Mouse (Mus musculus) heart, adult 11 months (tissue): ENCODE data around the gene Naa10.

Source experiments
- DNase-seq: peaks from one replicate; pipeline ENCODE4 v3.0.0; 2022

The Naa10 gene

DNA sequence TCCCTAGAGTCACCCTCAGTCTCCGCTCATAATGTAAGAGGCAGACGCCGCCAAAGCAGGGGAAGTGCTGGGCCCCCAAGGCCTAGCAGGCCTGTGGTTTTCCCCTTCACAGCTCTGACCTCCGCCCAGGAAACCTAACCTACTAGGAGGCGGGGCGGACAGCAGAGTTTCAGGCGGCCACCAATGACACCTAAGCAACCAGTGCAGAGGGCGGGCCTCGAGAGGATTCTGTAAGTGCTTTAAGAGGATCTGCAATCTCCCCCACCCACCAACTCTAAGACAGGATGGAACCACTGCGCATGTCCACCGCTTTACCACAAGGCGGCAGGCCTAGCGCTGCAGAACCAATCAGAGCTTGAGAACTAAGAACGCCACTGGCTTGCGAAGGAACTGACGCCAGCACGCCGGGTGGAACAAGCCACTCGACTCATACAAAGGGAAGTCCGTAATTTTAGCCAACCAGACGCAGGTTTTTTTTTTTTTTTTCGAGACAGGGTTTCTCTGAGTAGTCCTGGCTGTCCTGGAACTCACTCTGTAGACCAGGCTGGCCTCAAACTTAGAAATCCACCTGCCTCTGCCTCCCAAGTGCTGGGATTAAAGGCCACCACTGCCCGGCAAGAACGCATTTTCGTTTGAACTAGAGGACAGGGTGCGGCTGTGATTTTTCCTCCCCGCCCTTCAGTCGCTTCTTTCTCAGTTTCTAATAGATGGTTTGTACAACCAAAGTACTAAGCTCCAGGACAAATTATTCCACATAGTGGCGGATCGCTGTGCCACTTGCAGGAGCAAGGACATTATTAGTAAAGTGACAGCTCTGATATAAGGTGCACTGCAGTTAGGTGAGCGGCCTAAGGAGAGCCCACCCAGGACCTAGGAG is 6.7 kb downstream of the Naa10 start:
- peak; percentile 100 for DNase-seq

DNA sequence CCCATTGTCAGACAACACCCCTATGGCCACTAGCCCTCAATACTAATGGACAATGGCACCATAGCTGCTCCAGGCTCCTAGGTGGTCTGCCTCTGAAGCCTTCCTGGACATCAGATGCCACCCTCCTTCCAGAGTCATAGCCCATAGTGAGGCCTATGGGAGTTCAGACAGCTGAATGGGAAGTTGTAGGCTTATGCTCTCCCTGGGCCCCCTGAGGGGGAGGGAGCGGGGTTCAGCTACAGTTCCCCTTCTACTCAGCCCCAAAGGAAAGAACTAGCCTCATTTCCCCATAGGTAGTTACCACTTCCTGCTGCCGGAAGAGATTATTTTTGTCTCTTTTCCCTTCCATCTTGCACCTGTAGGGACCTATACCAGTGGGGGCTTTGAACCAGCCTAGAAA is 10.2 kb downstream of the Naa10 start:
- DNase-seq, result peak; percentile 86

DNA sequence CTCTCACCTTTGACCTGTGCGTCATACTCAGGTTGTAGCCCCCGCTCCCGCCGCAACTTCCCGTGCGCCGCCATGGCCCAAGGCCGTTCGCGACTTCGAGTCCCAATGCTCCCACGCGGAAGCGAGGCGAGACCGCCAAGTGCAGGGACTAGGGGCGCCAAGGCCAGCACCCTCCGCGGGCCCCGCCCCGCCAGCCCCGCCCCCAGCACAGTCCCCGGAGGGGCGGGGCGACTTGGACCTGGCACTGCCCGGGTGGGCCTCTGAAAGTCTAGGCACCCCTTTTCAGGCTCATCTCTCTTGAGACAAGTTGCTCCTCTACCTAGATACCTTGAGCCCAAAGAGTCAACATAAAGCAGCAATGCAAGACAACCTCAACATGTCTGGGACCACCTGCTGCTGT is 10.6 kb downstream of the Naa10 start:
- peak; percentile 92 for DNase-seq

DNA sequence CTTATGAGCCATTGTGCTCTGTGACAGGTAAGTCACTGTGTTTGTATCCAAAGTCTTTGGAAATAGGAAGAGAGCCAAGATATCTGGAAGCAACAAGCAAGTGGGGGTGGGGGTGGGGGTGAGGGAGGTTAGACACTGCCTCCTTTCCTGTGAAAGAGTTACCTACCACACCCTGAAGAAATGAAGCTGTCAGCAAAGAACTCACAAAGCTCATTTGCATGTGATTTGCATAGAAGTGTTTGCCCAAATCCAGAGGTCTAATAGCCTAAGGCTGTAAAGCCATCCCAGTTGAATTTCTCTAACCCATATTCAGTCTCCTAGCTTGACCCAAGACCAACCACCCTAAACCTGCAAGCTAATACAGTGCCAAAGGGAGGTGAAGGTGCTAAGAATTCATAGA is 11.3 kb downstream of the Naa10 start:
- DNase-seq, result no peak

DNA sequence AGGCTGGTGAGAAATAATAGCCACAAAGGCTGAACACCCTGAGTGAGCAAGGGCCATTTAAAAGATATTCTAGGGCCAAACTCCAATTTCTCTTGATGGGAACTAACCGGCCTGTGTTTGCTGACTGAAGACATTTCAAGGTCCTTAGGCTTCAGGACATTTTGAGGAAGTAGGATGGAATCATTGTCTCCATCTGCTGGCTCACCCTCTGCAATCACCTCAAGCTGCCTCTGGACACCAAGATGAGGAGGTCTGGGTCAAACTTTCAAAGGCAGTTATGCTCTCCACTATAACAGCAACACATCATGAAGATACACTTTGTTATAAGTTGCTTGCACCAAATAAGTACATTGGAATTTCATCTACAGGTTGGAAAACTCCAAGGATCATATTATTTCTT is 11.7 kb downstream of the Naa10 start:
- DNase-seq, result no peak

DNA sequence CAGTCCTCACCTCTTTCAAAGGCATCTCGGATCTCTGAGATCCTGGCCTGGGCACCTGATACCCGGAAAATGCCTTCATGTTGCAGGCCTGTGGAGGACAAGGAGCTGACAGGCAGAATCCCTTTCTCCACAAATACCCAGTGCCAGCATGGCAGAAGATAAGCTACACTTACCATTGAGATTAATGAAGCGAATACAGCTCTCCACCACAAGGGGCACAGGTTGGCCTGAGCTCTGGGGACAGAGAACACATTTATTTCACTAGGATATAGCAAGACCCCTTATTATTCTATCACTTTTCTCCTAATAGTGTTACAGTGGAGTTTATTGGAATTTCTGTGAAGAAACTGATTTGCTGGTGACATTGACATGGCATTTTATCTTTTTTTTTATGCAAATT is 23.8 kb downstream of the Naa10 start:
- no peak for DNase-seq

DNA sequence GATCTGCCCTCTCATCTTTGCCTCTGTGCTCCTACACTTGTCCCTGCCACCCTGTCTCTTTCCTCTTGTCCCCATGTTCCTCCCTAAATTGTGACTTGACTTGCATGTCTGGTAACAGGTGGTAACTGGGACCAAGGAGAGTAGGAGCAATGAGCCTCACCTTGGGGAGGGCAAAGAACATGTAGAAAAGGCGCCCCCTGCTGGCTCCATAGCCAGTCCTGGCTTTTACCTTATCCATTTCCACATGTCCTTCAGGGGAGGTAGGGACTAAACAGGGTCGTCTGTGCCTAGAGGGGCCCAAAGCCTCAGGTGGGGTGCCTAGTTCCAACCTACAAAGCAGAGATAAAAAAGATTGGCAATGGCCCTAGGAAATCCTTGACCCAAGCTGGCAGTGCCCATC is 26.0 kb downstream of the Naa10 start, which contains the start of gene L1cam:
Gene L1cam (minus strand): TSS at position 387 of the 400 bp plus-strand sequence.
- DNase-seq, result peak; percentile 89

DNA sequence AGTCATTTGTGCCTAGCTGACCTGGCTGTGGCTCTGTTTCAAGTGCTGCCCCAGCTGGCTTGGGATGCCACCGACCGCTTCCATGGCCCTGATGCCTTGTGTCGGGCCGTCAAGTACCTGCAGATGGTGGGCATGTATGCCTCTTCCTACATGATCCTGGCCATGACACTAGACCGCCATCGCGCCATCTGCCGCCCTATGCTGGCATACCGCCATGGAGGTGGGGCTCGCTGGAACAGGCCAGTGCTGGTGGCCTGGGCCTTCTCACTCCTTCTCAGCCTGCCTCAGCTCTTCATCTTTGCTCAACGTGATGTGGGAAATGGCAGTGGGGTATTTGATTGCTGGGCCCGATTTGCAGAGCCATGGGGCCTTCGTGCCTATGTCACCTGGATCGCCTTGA is 28.9 kb downstream of the Naa10 start:
- DNase-seq, result peak; percentile 60

DNA sequence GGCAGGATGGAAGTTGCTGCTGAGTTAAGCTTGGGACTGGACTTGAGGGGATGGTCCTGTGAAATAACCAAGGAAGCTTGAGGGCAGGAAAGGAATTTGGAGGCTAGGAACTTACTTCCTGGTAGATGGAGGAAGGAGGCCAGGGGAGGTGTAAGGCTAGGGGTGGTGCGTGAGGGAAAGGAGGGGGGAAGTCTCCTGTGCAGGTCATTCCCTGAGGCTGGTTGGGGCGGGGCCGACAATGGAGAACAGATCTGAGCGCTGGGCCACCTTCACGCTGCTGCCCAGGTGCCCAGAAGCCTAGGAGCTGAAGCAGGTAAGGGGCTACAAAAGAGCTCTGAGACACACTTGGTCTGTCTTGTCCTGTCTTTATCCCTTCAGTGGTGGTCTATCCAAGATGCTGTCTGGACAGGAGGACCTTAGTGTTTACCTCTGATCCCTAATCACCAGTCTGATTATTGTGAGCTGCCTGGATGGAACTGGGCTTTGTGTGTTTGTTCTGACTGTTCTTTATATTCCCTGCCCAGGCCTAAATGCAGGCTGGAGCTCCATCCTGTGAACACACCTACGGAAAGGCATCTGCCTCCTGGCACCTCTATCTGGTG is 30.1 kb downstream of the Naa10 start, which contains the start of gene Avpr2:
Gene Avpr2 (plus strand): TSS at position 552 of the 602 bp plus-strand sequence.
- no peak for DNase-seq

DNA sequence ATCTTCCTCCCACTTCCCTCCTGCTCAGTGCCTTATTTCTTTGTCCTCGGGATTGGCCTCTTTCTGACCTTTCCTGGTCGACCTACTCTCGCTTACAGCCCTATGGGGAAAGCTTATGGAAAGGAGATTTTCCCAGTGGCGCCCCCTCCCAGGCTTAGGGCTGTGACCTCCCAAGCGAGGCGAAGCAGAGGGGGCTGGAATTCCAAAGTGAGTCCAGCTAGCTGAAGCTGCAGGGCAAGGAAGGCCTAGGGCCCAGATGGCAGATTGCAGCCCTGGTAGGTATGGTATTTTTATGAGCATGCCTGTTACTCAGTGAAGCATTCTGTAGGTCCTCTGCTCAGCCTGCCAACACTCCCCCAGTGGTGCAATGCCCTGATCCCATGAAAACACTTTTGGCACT is 40.3 kb downstream of the Naa10 start:
- no peak for DNase-seq

DNA sequence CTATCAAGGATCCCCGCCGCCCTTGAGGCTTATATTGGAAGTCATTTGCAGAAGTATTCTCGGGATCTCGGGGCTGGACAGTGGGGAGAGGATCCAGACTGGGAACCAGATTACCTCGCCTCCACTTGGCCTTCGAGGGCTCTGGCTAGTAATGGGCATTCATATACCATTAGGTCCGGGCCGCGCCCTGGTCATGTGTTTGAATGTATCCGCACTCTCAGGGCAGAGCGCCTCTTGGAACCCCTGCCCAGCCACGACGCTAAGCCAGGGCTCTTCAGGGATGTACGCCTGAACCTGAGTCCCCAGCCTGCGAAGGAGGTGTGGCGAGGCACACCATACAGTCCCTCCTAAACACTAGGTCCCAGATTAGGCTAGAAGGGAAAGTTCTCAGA is 40.7 kb downstream of the Naa10 start:
- DNase-seq, result no peak

DNA sequence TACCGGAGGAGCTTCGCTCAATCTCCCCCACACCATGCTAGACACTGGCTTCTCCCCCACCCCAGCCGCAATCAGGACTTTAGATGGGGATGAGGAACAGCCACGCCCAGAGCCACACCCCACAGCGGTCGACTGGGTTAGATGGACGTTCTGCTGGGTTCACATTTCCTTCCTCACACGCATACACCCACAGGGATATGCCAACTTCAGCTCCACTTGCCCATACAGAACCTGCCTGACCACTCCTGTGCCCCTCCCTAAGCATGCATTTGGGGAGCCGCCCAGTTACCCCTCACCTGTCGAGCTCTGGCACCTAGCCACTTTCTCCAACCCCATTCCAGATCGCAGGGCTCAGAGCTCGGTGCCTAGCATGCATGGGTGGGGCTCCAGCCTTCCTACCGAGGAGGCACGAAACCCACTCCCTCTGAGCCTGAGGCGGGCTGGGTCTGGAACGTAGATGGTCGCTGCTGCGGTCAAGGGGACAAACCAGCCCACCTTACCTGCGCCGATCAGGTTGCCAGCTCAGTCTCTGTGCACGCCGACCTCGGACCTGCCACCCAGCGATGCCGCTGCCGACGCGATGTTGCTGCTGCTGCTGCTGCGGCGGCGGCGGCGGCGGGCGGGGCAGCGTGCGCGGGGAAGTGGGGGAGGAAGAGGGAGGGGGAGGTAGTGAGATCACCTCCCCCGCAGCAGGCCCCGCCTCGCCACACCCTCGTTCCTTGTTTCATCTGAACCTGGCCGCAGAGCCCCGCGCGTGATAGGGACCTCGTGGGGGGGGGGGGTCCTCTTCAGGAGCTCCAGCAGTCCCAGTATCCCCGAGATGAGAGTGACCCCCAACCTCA is 41.3 kb downstream of the Naa10 start:
- peak; percentile 93 for DNase-seq

DNA sequence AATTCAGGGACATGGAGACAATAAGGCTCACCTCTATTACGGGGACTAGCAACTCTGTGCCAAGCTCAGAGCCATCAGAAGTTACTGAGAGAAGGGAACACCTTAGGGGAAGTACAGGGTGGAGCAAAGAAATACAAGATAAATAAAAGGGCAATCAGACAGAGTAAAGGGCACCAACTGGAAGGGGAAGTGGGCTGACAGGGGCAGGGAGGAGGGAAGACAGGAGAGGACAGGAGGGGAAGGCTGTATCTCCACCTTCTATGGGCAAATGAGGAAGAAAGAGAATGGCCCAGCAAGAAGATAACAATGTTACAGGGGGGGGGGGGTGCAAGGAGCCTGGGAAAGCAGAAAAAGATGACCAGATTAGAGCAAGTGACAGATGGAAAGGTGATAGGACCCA is 44.7 kb downstream of the Naa10 start:
- no peak for DNase-seq

DNA sequence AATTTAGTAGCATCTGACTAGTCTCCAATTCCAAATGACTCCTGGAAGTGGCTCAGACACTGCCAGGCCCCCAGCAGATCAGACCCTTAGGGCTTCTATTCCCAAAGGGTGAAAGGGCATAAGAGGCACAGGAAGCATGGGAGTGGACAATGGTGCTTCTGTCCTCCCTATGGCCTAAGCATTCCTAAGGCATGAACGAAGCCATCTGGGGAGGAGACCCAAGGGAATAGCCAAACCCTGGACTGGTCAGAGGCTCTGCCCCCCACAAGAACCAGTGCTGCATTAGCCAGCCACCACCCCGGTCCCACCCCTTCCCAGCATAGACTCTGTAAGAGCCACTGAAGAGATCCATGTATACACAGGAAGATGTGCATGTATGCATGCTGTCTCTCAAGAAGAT is 45.9 kb downstream of the Naa10 start:
- no peak for DNase-seq

DNA sequence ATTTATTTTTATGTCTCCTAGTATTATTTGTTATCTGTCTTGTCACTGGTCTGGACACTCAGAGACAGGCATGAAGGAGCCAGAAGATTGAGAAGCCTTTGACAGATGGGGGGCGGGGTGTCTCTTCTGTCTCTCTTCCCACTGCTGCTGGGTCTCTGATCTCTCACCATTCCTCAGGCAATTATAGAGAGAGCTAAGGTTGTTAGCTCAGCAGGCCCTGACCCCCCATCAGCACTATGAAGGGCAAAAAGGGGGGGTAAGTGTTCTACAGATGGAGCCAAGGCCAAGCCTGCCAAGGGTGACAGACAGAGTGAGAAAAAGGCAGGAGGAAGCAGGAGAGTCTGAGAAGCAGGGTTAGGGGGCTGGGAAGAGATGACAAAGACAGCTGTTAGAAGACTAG is 49.8 kb downstream of the Naa10 start:
- DNase-seq, result peak; percentile 14

DNA sequence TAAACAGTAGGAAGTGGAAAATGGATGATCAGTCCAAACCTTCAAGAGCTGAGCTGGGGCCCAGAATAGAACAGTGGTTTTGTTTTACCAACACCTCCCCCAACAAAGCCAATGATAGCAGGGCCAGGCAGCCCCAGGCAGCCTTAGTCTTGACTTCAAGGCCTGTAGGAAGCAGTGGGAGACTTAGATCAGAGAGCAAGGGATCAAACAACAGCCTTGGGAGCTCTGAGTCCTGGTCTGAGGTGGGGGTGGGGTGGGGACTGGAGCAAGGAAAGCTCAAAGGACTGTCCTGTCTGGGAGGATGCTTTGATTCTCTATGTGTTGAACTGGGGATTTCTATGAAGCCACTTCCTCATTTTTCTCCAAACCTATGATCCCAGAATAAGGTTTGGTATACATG is 50.3 kb downstream of the Naa10 start:
- DNase-seq, result no peak

DNA sequence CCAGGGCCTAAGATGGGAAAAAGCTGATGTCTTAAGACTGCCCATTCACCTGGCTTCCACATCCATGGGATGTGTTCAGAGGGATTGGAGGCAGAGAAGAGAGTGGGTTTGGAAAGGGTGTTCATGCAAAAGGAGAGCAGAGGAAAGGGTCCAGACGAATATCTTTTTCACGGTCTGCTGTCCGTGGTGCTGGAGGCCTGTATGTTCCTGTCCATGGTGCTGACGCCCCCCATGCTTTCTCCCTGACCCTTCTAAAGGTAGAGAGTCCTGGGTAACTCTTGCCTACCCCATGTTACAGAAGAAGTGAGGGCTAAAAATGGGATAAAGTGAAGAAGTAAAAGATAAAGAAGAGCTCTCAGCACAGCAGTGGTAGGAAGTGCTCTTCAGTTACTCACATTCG is 52.4 kb downstream of the Naa10 start:
- DNase-seq, result peak; percentile 48

DNA sequence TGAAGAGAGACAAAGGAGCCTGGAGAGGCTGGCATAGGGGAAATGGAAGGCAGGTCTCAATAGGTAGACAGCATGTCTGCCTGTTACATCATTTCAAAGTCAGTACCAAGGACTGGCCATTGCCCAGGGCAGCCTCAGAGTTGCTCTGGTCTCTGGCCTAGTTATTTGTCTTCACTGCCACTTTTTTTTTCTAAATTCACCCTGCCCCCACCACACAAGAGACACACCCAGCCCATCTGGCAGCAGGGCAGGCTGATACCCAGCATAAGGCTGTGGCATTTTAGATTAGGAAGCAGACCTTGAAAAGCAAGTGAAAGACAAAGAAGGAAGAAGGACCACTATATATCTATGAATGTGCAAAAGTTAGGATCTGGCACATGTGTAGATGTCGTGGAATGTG is 53.9 kb downstream of the Naa10 start:
- DNase-seq, result peak; percentile 31

DNA sequence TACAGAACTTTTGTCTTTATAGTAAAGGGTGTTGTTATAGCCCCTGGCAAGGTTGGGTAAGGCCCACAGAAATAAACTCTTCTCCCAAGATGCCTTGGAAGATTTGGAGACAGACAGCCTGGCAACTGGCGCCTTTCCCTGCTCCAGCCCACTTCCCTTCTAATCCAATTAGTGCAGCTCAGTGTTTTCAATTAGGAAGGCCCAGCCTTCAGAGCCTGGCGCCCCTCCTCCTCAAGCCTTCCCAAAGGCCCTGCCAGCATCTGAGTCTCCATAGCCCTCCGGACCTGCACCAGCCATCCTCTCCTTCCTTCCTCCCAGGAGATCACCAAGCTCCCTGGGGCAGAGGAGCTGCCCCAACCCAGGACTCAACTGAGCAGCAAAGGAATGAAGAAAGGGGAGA is 54.5 kb downstream of the Naa10 start:
- peak; percentile 44 for DNase-seq
